In genomic region chr15:37041214-37041613, GRCm38 (mm10) we compare ENCODE assay signal across 10 mouse cellular contexts. TPM values are rescaled to one million over a fixed set of nuclear protein-coding genes. Genes with fewer than 3 reads are reported as not detected.
DNase-seq lines count a peak whose midpoint lies in the region; ATAC-seq and TF ChIP-seq lines count a peak whose summit lies in the region.
"Had no signal": no experiment of that assay in that cellular context is flagged by ENCODE, and none has a peak within 500 bp of the region (broad histone marks: within the 10 kb centered on the region; RNA-seq: fewer than 3 reads in every experiment).

No protein-coding gene starts in this region.

- H3K4me3 ChIP-seq in embryonic facial prominence, embryonic 14.5 days (ENCODE audit: low read depth, low read length), result no peak overlapping the region
- no peak overlapping the region for H3K4me3 ChIP-seq in embryonic facial prominence, embryonic 10.5 days
- no peak overlapping the region for H3K4me3 ChIP-seq in lung, adult 2 months (replicated peaks; ENCODE audit: extremely low read depth, low read depth, low read length)
- no peak overlapping the region for H3K4me3 ChIP-seq in hindbrain, embryonic 10.5 days

- ATAC-seq in embryonic facial prominence, embryonic 14.5 days (ENCODE audit: low read depth), result peak; percentile 37; the same call in 1 of the 2 replicates

- H3K36me3 ChIP-seq in embryonic facial prominence, embryonic 14.5 days (ENCODE audit: control insufficient read depth, insufficient read depth, low read length), result no peaks in the 10 kb centered on the region
- no peaks in the 10 kb centered on the region for H3K36me3 ChIP-seq in embryonic facial prominence, embryonic 10.5 days (replicated peaks)
- no peaks in the 10 kb centered on the region for H3K36me3 ChIP-seq in hindbrain, embryonic 10.5 days

- H3K9me3 ChIP-seq in embryonic facial prominence, embryonic 14.5 days (ENCODE audit: control insufficient read depth, low read length), result no peaks in the 10 kb centered on the region
- H3K9me3 ChIP-seq in embryonic facial prominence, embryonic 10.5 days, result no peaks in the 10 kb centered on the region
- no peaks in the 10 kb centered on the region for H3K9me3 ChIP-seq in hindbrain, embryonic 10.5 days

- no peak overlapping the region for H3K9ac ChIP-seq in embryonic facial prominence, embryonic 14.5 days (ENCODE audit: low read depth, low read length)

- intact Hi-C loops in gastrocnemius, postnatal 14 days (cut with DNase I; ENCODE audit: low total_unique reads), result no loop called here

- DNase-seq in embryonic facial prominence, embryonic 14.5 days (ENCODE audit: low spot score), result peak; percentile 59
- no peak for DNase-seq in embryonic facial prominence, embryonic 10.5 days (ENCODE audit: low spot score)
- DNase-seq in lung, adult 2 months, result peak; percentile 24
- no peak for DNase-seq in lung, postnatal 10 days
- peak; percentile 68 for DNase-seq in gastrocnemius, postnatal 14 days
- peak; percentile 74 to 78 for DNase-seq in right cerebral cortex, postnatal 10 days (ENCODE audit: low spot score in 2 of 2)
- no peak for DNase-seq in hindbrain, embryonic 10.5 days (ENCODE audit: low spot score)
- no peak for DNase-seq in retina, embryonic 14.5 days (ENCODE audit: low spot score)
- DNase-seq: B cell, adult 2 months; midbrain, embryonic 14.5 days had no signal

- peaks cover 6% of the 10 kb centered on the region; the same call in 1 of the 2 replicates for H3K4me1 ChIP-seq in embryonic facial prominence, embryonic 14.5 days (ENCODE audit: control insufficient read depth, insufficient read depth, low read length)
- peaks cover 18% of the 10 kb centered on the region for H3K4me1 ChIP-seq in embryonic facial prominence, embryonic 10.5 days
- H3K4me1 ChIP-seq in lung, adult 2 months (ENCODE audit: control insufficient read depth, insufficient read depth, low read length), result peaks cover 5% of the 10 kb centered on the region; the same call in 1 of the 2 replicates
- H3K4me1 ChIP-seq in hindbrain, embryonic 10.5 days (replicated peaks), result peaks cover 10% of the 10 kb centered on the region

- H3K4me2 ChIP-seq in embryonic facial prominence, embryonic 14.5 days (ENCODE audit: low read depth, low read length), result no peak overlapping the region

- TF ChIP-seq CTCF in lung, adult 2 months (IDR thresholded peaks at IDR 0.05; ENCODE audit: insufficient read depth, low read length), result no peak

- no peak overlapping the region for H3K27ac ChIP-seq in embryonic facial prominence, embryonic 14.5 days (replicated peaks; ENCODE audit: low read depth, low read length)
- no peak overlapping the region for H3K27ac ChIP-seq in embryonic facial prominence, embryonic 10.5 days (replicated peaks)
- H3K27ac ChIP-seq in hindbrain, embryonic 10.5 days, result no peak overlapping the region

- 80% methylated on average over 5 of the region's 5 CpGs for WGBS in embryonic facial prominence, embryonic 14.5 days
- WGBS in embryonic facial prominence, embryonic 10.5 days, result 91% methylated on average over 5 of the region's 5 CpGs
- WGBS in lung, adult 2 months, result 74% methylated on average over 5 of the region's 5 CpGs
- 95% methylated on average over 5 of the region's 5 CpGs for WGBS in hindbrain, embryonic 10.5 days

- no peaks in the 10 kb centered on the region for H3K27me3 ChIP-seq in embryonic facial prominence, embryonic 14.5 days (replicated peaks; ENCODE audit: control insufficient read depth, insufficient read depth, low read length)
- H3K27me3 ChIP-seq in embryonic facial prominence, embryonic 10.5 days (replicated peaks; ENCODE audit: low read depth, poor library complexity, severe bottlenecking), result no peaks in the 10 kb centered on the region
- no peaks in the 10 kb centered on the region for H3K27me3 ChIP-seq in hindbrain, embryonic 10.5 days (ENCODE audit: insufficient read depth, poor library complexity, severe bottlenecking)

- no peak for TF ChIP-seq POLR2A in lung, adult 2 months (IDR thresholded peaks at IDR 0.05; ENCODE audit: borderline replicate concordance, extremely low read depth, low read depth, low read length)

RNA-seq across cellular contexts. Expression of gene Zfp706, which starts 33.6 kb away (rescaled TPM):
- polyA plus RNA-seq in embryonic facial prominence, embryonic 14.5 days (2014; fragmentation: Nextera tagmentation; extraction: Ambion mirVana), result 379 and 391 TPM in 2 replicates
- 494 and 511 TPM in 2 replicates for polyA plus RNA-seq in embryonic facial prominence, embryonic 10.5 days (2016; fragmentation: Nextera tagmentation; extraction: Ambion mirVana)
- polyA plus RNA-seq in lung, adult 2 months (2012; rRNA removed), result 25.4 and 27.1 TPM in 2 replicates
- 100 to 1,000 TPM; 134 to 157 TPM for total RNA-seq in gastrocnemius, postnatal 14 days (2021)
- 459 and 460 TPM in 2 replicates for polyA plus RNA-seq in hindbrain, embryonic 10.5 days (2016; fragmentation: Nextera tagmentation; extraction: Ambion mirVana)

Comparison
In these comparisons a context has a peak if more than half of its experiments do, and no peak if none do; other contexts are left out.
1. DNase-seq: peak in embryonic facial prominence, embryonic 14.5 days (single experiment), lung, adult 2 months (single experiment), gastrocnemius, postnatal 14 days (single experiment) and right cerebral cortex, postnatal 10 days (2 of 2); none in embryonic facial prominence, embryonic 10.5 days (single experiment), lung, postnatal 10 days (single experiment), hindbrain, embryonic 10.5 days (single experiment) and retina, embryonic 14.5 days (single experiment).
2. RNA of gene Zfp706, which starts 33.6 kb away (polyA plus RNA-seq): 494 to 511 TPM in embryonic facial prominence, embryonic 10.5 days, 459 to 460 TPM in hindbrain, embryonic 10.5 days and 379 to 391 TPM in embryonic facial prominence, embryonic 14.5 days; 25.4 to 27.1 TPM in lung, adult 2 months; every median in the first group is over 10 times any median in the second.